Mouse (Mus musculus): Measurements from ENCODE around the gene Efna2. TPM values are rescaled to one million over a fixed set of nuclear protein-coding genes. Genes with fewer than 3 reads are reported as not detected.

Efna2 gene
- polyA plus RNA-seq, 1 experiment from 2014 or later: 91.7 TPM

DNA sequence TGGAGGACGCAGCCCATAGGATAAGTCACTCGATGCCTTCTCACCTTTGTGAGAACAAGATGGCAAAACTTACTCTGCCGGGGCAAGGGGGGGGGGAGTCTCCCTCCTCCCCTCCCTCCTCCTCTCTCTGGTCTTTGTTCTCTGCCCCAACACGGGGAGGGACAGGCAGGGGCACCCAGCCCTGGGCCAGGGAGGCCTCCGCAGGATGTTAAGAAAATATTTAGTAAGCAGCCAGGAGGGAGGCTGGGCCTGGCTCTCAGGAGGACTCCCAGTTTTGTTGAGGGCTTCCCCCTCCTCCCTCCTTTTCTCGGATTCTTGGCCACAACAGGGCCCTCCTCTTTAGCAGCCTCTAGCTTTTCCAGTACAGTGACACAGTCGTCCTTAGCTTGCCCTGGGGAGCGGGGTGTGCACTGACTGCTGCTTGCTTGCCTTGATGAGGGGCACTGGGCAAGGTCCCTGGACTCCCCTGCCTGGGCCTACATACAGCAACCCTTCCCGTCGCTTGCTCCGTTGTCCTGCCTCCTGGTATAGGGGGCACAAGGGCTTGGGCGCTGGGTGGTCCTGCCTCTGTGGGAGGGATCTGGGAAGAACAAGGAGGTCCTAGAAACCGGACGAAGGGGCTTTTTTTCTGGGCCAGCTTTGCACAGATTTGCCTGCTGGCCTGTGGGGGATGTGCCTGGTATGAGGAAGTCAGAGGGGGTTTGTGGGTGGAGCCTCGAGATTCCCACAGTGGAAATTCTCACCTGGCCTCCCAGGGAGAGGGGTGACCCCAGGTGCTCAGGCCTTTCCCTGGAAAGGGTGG is 27.0 kb upstream of the Efna2 start:
- Histone ChIP-seq H3K27ac (ENCODE audit: low read depth, low read length) (peak overlapping the region; percentile 99), H3K4me3 (ENCODE audit: low read depth, low read length) (peak overlapping the region; percentile 99), H3K4me1 (ENCODE audit: control insufficient read depth, insufficient read depth, low read length) (peaks cover 48% of the 10 kb centered on the region), H3K4me2 (peak overlapping the region; percentile 99), H3K9ac (ENCODE audit: low read length) (peak overlapping the region; percentile 100), H3K9me3 (ENCODE audit: control insufficient read depth, low read length) (no peaks in the 10 kb centered on the region), H3K27me3 (ENCODE audit: control insufficient read depth, insufficient read depth, low read length) (no peaks in the 10 kb centered on the region), H3K36me3 (ENCODE audit: control insufficient read depth, insufficient read depth, low read length) (peaks cover 55% of the 10 kb centered on the region)
- peak; percentile 93 for DNase-seq (ENCODE audit: low spot score, missing footprints)
- WGBS: 10% methylated on average over 14 of the region's 15 CpGs
- no peak for ATAC-seq (ENCODE audit: low FRiP score)

DNA sequence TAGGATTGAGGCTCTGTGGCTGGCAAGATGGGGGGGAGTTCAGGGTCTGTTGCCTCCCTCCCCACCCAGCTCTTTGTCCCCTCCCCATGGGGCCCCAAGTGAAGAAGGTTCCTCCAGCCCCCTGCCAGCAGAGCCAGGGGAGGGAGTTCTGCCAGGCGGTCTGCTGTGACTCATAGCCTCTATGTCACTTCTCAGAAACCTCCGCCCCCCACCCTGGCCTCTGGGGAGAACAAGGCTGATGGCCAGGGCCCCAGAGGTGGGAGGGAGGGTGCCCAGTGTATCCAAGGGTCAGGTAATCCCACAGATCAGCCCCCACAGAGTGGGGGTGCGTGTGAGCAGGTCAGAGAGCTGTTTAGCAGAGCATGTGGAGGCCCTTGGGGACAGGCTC is 26.4 kb upstream of the Efna2 start:
- peak overlapping the region; percentile 99 for H3K4me2 ChIP-seq
- H3K4me1 ChIP-seq (ENCODE audit: control insufficient read depth, insufficient read depth, low read length): peaks cover 47% of the 10 kb centered on the region
- H3K9ac ChIP-seq (ENCODE audit: low read length): peak overlapping the region; percentile 100
- no peaks in the 10 kb centered on the region for H3K9me3 ChIP-seq (ENCODE audit: control insufficient read depth, low read length)
- peaks cover 60% of the 10 kb centered on the region for H3K36me3 ChIP-seq (ENCODE audit: control insufficient read depth, insufficient read depth, low read length)
- WGBS: 45% methylated on average over 3 of the region's 3 CpGs
- ATAC-seq (ENCODE audit: low FRiP score) (no peak), DNase-seq (ENCODE audit: low spot score, missing footprints) (no peak)
- peak overlapping the region; percentile 99 for H3K27ac ChIP-seq (ENCODE audit: low read depth, low read length)
- peak overlapping the region; percentile 99 for H3K4me3 ChIP-seq (ENCODE audit: low read depth, low read length)
- no peaks in the 10 kb centered on the region for H3K27me3 ChIP-seq (ENCODE audit: control insufficient read depth, insufficient read depth, low read length)

DNA sequence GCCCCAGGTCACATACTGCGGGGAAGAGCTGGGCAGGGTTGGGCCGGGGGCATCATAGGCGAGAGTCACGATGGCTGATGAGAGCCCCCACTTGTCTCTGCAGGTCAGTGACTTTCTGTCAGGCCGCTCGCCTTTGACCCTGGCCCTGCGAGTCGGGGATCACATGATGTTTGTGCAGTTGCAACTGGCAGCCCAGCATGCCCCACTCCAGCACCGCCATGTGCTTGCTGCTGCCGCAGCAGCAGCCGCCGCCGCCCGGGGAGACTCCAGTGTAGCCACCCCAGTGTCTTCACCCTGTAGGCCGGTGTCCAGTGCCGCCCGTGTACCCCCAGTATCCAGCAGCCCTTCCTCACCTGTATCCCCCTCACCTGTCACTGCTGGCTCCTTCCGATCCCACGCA is 25.6 kb upstream of the Efna2 start:
- Histone ChIP-seq H3K27ac (ENCODE audit: low read depth, low read length) (no peak overlapping the region; the same call in 1 of the 2 replicates), H3K9ac (ENCODE audit: low read length) (peak overlapping the region; percentile 100), H3K36me3 (ENCODE audit: control insufficient read depth, insufficient read depth, low read length) (peaks cover 60% of the 10 kb centered on the region), H3K4me3 (ENCODE audit: low read depth, low read length) (no peak overlapping the region), H3K9me3 (ENCODE audit: control insufficient read depth, low read length) (no peaks in the 10 kb centered on the region), H3K4me1 (ENCODE audit: control insufficient read depth, insufficient read depth, low read length) (peaks cover 52% of the 10 kb centered on the region), H3K4me2 (peak overlapping the region; percentile 99), H3K27me3 (ENCODE audit: control insufficient read depth, insufficient read depth, low read length) (no peaks in the 10 kb centered on the region)
- no peak for ATAC-seq (ENCODE audit: low FRiP score)
- DNase-seq (ENCODE audit: low spot score, missing footprints): no peak
- 86% methylated on average over 19 of the region's 19 CpGs for WGBS

DNA sequence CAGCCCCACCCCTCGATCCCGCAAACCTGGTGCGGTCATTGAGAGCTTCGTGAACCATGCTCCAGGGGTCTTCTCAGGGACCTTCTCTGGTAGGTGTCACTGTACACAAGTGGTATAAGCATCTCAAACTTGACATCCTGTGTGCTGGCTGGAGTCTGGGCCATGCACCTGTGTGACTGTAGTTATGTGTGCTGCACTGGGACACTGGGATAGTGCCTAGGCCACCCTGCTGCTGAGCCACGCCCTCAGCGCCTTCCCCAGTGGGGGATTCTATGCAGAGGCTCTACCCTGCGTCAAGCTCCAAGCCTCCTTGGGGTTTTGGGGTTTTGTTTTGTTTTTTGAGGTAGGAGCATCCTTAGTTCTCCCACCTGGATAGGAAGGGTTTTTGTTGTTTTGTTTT is 24.9 kb upstream of the Efna2 start:
- Histone ChIP-seq H3K27ac (ENCODE audit: low read depth, low read length) (no peak overlapping the region), H3K4me1 (ENCODE audit: control insufficient read depth, insufficient read depth, low read length) (peaks cover 59% of the 10 kb centered on the region), H3K4me3 (ENCODE audit: low read depth, low read length) (no peak overlapping the region), H3K36me3 (ENCODE audit: control insufficient read depth, insufficient read depth, low read length) (peaks cover 60% of the 10 kb centered on the region), H3K9me3 (ENCODE audit: control insufficient read depth, low read length) (no peaks in the 10 kb centered on the region), H3K27me3 (ENCODE audit: control insufficient read depth, insufficient read depth, low read length) (no peaks in the 10 kb centered on the region), H3K9ac (ENCODE audit: low read length) (0 out of 2 replicates have a peak overlapping the region, but pooled peaks have one; percentile 16), H3K4me2 (no peak overlapping the region)
- DNase-seq (ENCODE audit: low spot score, missing footprints): no peak
- WGBS: 86% methylated on average over 7 of the region's 7 CpGs
- no peak for ATAC-seq (ENCODE audit: low FRiP score)

DNA sequence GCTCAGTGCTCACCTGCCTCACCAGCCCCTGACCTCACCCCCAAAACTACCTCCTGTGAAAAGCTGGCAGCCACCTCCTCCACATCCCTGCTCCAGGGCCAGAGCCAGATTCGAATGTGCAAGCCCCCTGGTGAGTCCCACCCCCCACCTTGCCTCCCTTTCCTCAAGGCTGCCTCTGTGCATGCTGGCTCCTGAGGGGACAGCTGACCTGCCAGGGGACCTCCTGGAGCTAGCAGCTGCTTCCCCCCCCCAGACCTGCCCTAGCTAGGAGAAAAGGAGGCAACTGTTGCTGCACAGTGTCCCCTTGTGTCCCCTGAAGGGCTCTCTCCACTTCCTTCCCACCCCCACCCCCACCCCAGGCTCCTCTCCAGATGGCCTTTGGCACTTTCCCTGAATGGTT is 24.0 kb upstream of the Efna2 start:
- Histone ChIP-seq H3K4me3 (ENCODE audit: low read depth, low read length) (no peak overlapping the region), H3K27me3 (ENCODE audit: control insufficient read depth, insufficient read depth, low read length) (no peaks in the 10 kb centered on the region), H3K36me3 (ENCODE audit: control insufficient read depth, insufficient read depth, low read length) (peaks cover 60% of the 10 kb centered on the region), H3K9ac (ENCODE audit: low read length) (no peak overlapping the region), H3K4me1 (ENCODE audit: control insufficient read depth, insufficient read depth, low read length) (peaks cover 61% of the 10 kb centered on the region), H3K4me2 (no peak overlapping the region), H3K27ac (ENCODE audit: low read depth, low read length) (no peak overlapping the region), H3K9me3 (ENCODE audit: control insufficient read depth, low read length) (no peaks in the 10 kb centered on the region)
- 60% methylated on average over 1 of the region's 1 CpGs for WGBS
- no peak for ATAC-seq (ENCODE audit: low FRiP score)
- DNase-seq (ENCODE audit: low spot score, missing footprints): no peak

DNA sequence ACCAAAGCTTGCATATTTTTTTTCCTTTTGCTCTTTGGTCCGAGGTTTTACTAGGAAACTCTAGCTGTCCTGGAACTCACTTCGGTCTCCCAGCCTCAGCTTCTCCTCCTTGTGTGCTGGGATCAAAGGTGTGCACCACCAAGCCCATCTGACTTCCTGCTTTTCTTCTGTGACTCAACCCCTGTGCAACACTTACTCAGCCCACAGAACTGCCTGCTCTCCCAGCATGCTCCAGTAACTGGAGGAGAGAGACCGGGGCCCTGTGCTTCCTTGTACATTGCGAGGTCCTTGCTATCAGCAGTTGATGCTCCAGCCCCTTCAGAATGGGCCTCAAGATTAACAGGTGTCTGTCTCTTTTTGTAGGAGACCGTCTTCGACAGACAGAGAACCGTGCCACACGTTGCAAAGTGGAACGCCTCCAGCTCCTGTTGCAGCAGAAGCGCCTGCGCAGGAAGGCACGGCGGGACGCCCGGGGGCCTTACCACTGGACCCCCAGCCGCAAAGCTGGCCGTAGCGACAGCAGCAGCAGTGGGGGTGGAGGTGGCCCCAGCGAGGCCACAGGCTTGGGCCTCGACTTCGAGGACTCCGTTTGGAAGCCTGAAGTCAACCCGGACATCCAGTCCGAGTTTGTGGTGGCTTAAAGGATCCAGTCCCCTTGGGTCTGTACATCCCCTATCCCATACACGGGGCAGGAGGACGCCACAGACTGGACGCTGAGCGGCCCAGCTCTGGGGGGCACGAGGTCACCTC is 23.1 kb upstream of the Efna2 start:
- H3K9ac ChIP-seq (ENCODE audit: low read length): no peak overlapping the region
- no peak overlapping the region for H3K4me3 ChIP-seq (ENCODE audit: low read depth, low read length)
- 0 out of 2 replicates have a peak overlapping the region, but pooled peaks have one; percentile 32 for H3K27ac ChIP-seq (ENCODE audit: low read depth, low read length)
- H3K4me1 ChIP-seq (ENCODE audit: control insufficient read depth, insufficient read depth, low read length): peaks cover 70% of the 10 kb centered on the region
- ATAC-seq (ENCODE audit: low FRiP score): no peak
- H3K36me3 ChIP-seq (ENCODE audit: control insufficient read depth, insufficient read depth, low read length): peaks cover 60% of the 10 kb centered on the region
- H3K27me3 ChIP-seq (ENCODE audit: control insufficient read depth, insufficient read depth, low read length): no peaks in the 10 kb centered on the region
- 87% methylated on average over 29 of the region's 29 CpGs for WGBS
- no peaks in the 10 kb centered on the region for H3K9me3 ChIP-seq (ENCODE audit: control insufficient read depth, low read length)
- H3K4me2 ChIP-seq: no peak overlapping the region
- DNase-seq (ENCODE audit: low spot score, missing footprints): no peak

DNA sequence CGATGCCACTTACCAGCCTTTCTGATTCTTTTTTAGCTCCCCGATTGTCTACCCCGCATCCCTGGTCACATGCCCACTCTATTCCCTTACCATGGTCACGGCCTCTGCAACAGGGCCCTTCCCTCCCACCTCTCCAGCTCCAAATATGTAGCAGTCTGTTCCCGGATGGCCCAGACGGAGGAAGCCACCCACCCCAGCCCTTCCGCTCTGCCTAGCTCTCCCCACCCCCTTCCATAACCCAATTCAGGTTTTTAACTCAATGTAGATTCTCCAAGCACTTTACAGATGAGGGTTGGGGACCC is 22.6 kb upstream of the Efna2 start:
- no peak overlapping the region for H3K9ac ChIP-seq (ENCODE audit: low read length)
- DNase-seq (ENCODE audit: low spot score, missing footprints): no peak

DNA sequence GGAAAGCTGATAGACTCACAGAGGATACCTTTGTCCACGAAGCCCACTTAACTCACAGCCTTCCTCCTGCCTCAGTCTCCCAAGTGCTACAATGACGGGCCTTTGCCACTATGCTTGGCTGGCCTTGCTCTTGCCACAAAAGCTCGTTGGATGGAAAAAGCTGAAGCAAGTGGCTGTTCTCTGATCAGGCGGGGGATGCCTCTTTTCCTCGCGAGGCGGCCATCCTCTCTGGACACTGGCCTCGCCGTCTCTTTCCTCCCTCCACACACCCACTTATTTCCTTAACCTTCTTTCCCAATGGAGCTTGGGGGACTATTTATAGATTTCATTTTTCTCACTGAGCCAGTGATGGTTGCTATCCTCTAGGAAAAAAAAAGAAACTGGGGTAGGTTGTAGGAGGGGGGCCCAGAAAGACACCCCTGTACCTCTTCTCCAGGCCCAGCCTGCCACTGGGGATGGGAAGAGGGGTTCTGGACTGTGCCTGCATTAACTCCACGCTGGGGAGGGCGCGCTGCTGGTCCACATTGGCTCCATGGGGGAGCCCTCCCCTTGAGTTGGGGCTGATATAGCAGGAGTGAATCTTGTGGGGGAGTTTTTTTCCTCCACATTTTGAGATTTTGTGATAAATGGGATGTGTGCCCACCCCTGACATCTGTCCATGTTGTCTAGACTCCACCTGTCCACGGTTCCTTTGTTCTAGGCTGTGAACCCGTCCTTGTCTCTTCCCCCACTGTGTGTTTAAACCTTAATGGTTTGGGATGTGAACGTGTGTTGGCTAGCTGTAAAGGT is 21.9 kb upstream of the Efna2 start:
- Histone ChIP-seq H3K4me3 (ENCODE audit: low read depth, low read length) (no peak overlapping the region), H3K4me1 (ENCODE audit: control insufficient read depth, insufficient read depth, low read length) (peaks cover 72% of the 10 kb centered on the region), H3K9ac (ENCODE audit: low read length) (no peak overlapping the region; the same call in 1 of the 2 replicates), H3K4me2 (no peak overlapping the region), H3K27ac (ENCODE audit: low read depth, low read length) (peak overlapping the region; percentile 76), H3K27me3 (ENCODE audit: control insufficient read depth, insufficient read depth, low read length) (no peaks in the 10 kb centered on the region), H3K9me3 (ENCODE audit: control insufficient read depth, low read length) (no peaks in the 10 kb centered on the region), H3K36me3 (ENCODE audit: control insufficient read depth, insufficient read depth, low read length) (peaks cover 53% of the 10 kb centered on the region)
- 66% methylated on average over 15 of the region's 15 CpGs for WGBS
- DNase-seq (ENCODE audit: low spot score, missing footprints) (no peak), ATAC-seq (ENCODE audit: low FRiP score) (no peak)

More for the DNA sequence above, 22.6 kb upstream of the Efna2 start:
- no peaks in the 10 kb centered on the region for H3K27me3 ChIP-seq (ENCODE audit: control insufficient read depth, insufficient read depth, low read length)
- H3K9me3 ChIP-seq (ENCODE audit: control insufficient read depth, low read length): no peaks in the 10 kb centered on the region
- 66% methylated on average over 7 of the region's 7 CpGs for WGBS
- no peak for ATAC-seq (ENCODE audit: low FRiP score)
- no peak overlapping the region for H3K4me2 ChIP-seq
- H3K36me3 ChIP-seq (ENCODE audit: control insufficient read depth, insufficient read depth, low read length): peaks cover 57% of the 10 kb centered on the region
- H3K27ac ChIP-seq (ENCODE audit: low read depth, low read length): peak overlapping the region; percentile 76; the same call in 1 of the 2 replicates
- peaks cover 75% of the 10 kb centered on the region for H3K4me1 ChIP-seq (ENCODE audit: control insufficient read depth, insufficient read depth, low read length)
- H3K4me3 ChIP-seq (ENCODE audit: low read depth, low read length): no peak overlapping the region
